Mouse (Mus musculus) heart, postnatal 0 days (tissue): Measurements from ENCODE around the gene Scfd2.

Experiments used
- CTCF ChIP-seq: IDR thresholded peaks from 2 replicates; pipeline ENCODE4 v1.5.1; 2016; ENCODE audit warnings: antibody characterized with exemption, control low read depth, low read depth
- EP300 ChIP-seq: IDR thresholded peaks from 2 replicates; pipeline ENCODE4 v1.6.1; 2016; ENCODE audit warnings: antibody characterized with exemption, low read depth

GRCm38 (mm10) chr5:74391346-74391745, 140.2 kb downstream of the Scfd2 start:
- TF ChIP-seq CTCF (no peak), EP300 (no peak)
